Comparison of ENCODE assay signal across 26 mouse cellular contexts in genomic region chr13:113098406-113098805, GRCm38 (mm10). TPM values are rescaled to one million over a fixed set of nuclear protein-coding genes. Genes with fewer than 3 reads are reported as not detected.
DNase-seq lines count a peak whose midpoint lies in the region; ATAC-seq and TF ChIP-seq lines count a peak whose summit lies in the region.
"Had no signal": no experiment of that assay in that cellular context is flagged by ENCODE, and none has a peak within 500 bp of the region (broad histone marks: within the 10 kb centered on the region; RNA-seq: fewer than 3 reads in every experiment).

No protein-coding gene starts in this region.

- H3K4me1 ChIP-seq in heart, adult 2 months (ENCODE audit: control insufficient read depth, insufficient read depth, low read length) = no peaks in the 10 kb centered on the region
- no peaks in the 10 kb centered on the region for H3K4me1 ChIP-seq in limb, embryonic 11.5 days (ENCODE audit: control insufficient read depth, insufficient read depth, low read length)
- no peaks in the 10 kb centered on the region for H3K4me1 ChIP-seq in limb, embryonic 10.5 days
- H3K4me1 ChIP-seq in neural tube, embryonic 15.5 days = no peaks in the 10 kb centered on the region
- no peaks in the 10 kb centered on the region for H3K4me1 ChIP-seq in small intestine, adult 2 months (ENCODE audit: control insufficient read depth, insufficient read depth, insufficient read length, low read length)

- H3K4me2 ChIP-seq in limb, embryonic 11.5 days (ENCODE audit: low read depth, severe bottlenecking) = no peak overlapping the region
- H3K4me2 ChIP-seq in neural tube, embryonic 15.5 days = no peak overlapping the region

- no peak for TF ChIP-seq POLR2A in heart, adult 2 months (IDR thresholded peaks at IDR 0.05; ENCODE audit: insufficient read depth, low read depth, low read length)
- TF ChIP-seq POLR2A in small intestine, adult 2 months (IDR thresholded peaks at IDR 0.05; ENCODE audit: low read depth, low read length) = no peak

- no peak overlapping the region for H3K4me3 ChIP-seq in heart, adult 2 months
- H3K4me3 ChIP-seq in limb, embryonic 11.5 days (ENCODE audit: low read depth, low read length) = no peak overlapping the region
- no peak overlapping the region for H3K4me3 ChIP-seq in limb, embryonic 10.5 days
- H3K4me3 ChIP-seq in neural tube, embryonic 15.5 days (replicated peaks) = no peak overlapping the region
- peak overlapping the region; percentile 34; the same call in 1 of the 2 replicates for H3K4me3 ChIP-seq in small intestine, adult 2 months (ENCODE audit: low read depth, low read length)

- no peak overlapping the region for H3K9ac ChIP-seq in heart, adult 2 months (ENCODE audit: low read depth, low read length)
- H3K9ac ChIP-seq in limb, embryonic 11.5 days (ENCODE audit: low read length) = no peak overlapping the region
- no peak overlapping the region for H3K9ac ChIP-seq in neural tube, embryonic 15.5 days (replicated peaks)

- TF ChIP-seq CTCF in heart, adult 2 months (IDR thresholded peaks at IDR 0.05) = no peak
- no peak for TF ChIP-seq CTCF in small intestine, adult 2 months (IDR thresholded peaks at IDR 0.05; ENCODE audit: extremely low read depth, insufficient read length, insufficient replicate concordance, low read depth, low read length)

- H3K27me3 ChIP-seq in heart, adult 2 months (ENCODE audit: control insufficient read depth, insufficient read depth, low read length) = no peaks in the 10 kb centered on the region
- no peaks in the 10 kb centered on the region for H3K27me3 ChIP-seq in limb, embryonic 11.5 days (ENCODE audit: control insufficient read depth, insufficient read depth, low read length)
- H3K27me3 ChIP-seq in limb, embryonic 10.5 days (ENCODE audit: low read depth, poor library complexity, severe bottlenecking) = no peaks in the 10 kb centered on the region
- H3K27me3 ChIP-seq in neural tube, embryonic 15.5 days (replicated peaks) = no peaks in the 10 kb centered on the region
- no peaks in the 10 kb centered on the region for H3K27me3 ChIP-seq in small intestine, adult 2 months (ENCODE audit: control insufficient read depth, insufficient read depth, low read length)
- H3K27me3 ChIP-seq: CH12.LX had no signal

- peak; percentile 83 for DNase-seq in heart, adult 11 months
- DNase-seq in heart, adult 2 months = no peak
- peak; percentile 16 for DNase-seq in limb, embryonic 11.5 days (ENCODE audit: low spot score)
- no peak for DNase-seq in limb, embryonic 10.5 days (ENCODE audit: low spot score)
- DNase-seq in neural tube, embryonic 10.5 days (ENCODE audit: extremely low spot score, low spot score) = peak; percentile 4
- no peak for DNase-seq in left cerebral cortex, adult 8-10 months (ENCODE audit: low spot score in 2 of 2)
- DNase-seq: adrenal gland, adult 2 months; adrenal gland, adult 8-10 months; adrenal gland, postnatal 10 days; adrenal gland, postnatal 14 days; adrenal gland, postnatal 25 days; adrenal gland, postnatal 36 days; B cell, adult 2 months; cerebellum, adult 11 months; cerebellum, adult 11-12 months had no signal

- no peak overlapping the region for H3K27ac ChIP-seq in heart, adult 2 months
- no peak overlapping the region for H3K27ac ChIP-seq in limb, embryonic 11.5 days (replicated peaks; ENCODE audit: low read depth, low read length)
- no peak overlapping the region for H3K27ac ChIP-seq in limb, embryonic 10.5 days
- H3K27ac ChIP-seq in neural tube, embryonic 15.5 days (replicated peaks) = no peak overlapping the region
- H3K27ac ChIP-seq in small intestine, adult 2 months (ENCODE audit: insufficient read depth, low read depth, low read length) = peak overlapping the region; percentile 32

- intact Hi-C loops in heart, adult 2 months (cut with DNase I) = no loop called here

- no peaks in the 10 kb centered on the region for H3K9me3 ChIP-seq in limb, embryonic 11.5 days (ENCODE audit: control insufficient read depth, low read length)
- no peaks in the 10 kb centered on the region for H3K9me3 ChIP-seq in limb, embryonic 10.5 days (replicated peaks)
- H3K9me3 ChIP-seq in neural tube, embryonic 15.5 days (replicated peaks) = no peaks in the 10 kb centered on the region
- H3K9me3 ChIP-seq: G1E had no signal

- no peak for TF ChIP-seq EP300 in heart, adult 2 months (IDR thresholded peaks at IDR 0.05; ENCODE audit: insufficient read depth, low read depth, low read length)

- ATAC-seq in limb, embryonic 11.5 days (ENCODE audit: insufficient number of reproducible peaks, low FRiP score, low TSS enrichment, low read depth) = no peak
- ATAC-seq in neural tube, embryonic 15.5 days (ENCODE audit: low FRiP score) = no peak
- ATAC-seq: activated CD4-positive, CD25-positive, alpha-beta regulatory T cell, adult 4 months; CD4-positive, CD25-positive, alpha-beta regulatory T cell, adult 4 months; Patski had no signal

- 88% methylated on average over 2 of the region's 2 CpGs for WGBS in heart, adult 2 months
- 92% methylated on average over 2 of the region's 2 CpGs for WGBS in limb, embryonic 11.5 days
- WGBS in limb, embryonic 10.5 days = 88% methylated on average over 2 of the region's 2 CpGs
- 90% methylated on average over 2 of the region's 2 CpGs for WGBS in neural tube, embryonic 15.5 days
- 88% methylated on average over 2 of the region's 2 CpGs for WGBS in small intestine, adult 2 months

- H3K79me2 ChIP-seq in heart, adult 2 months (replicated peaks; ENCODE audit: control insufficient read depth, insufficient read depth, low read length) = no peaks in the 10 kb centered on the region

- no peaks in the 10 kb centered on the region for H3K36me3 ChIP-seq in heart, adult 2 months (ENCODE audit: control insufficient read depth, insufficient read depth, low read length)
- no peaks in the 10 kb centered on the region for H3K36me3 ChIP-seq in limb, embryonic 11.5 days (ENCODE audit: control insufficient read depth, insufficient read depth, low read length)
- H3K36me3 ChIP-seq in limb, embryonic 10.5 days = no peaks in the 10 kb centered on the region
- no peaks in the 10 kb centered on the region for H3K36me3 ChIP-seq in neural tube, embryonic 15.5 days
- H3K36me3 ChIP-seq in small intestine, adult 2 months (ENCODE audit: control insufficient read depth, insufficient read depth, low read length) = no peaks in the 10 kb centered on the region
- H3K36me3 ChIP-seq: G1E had no signal

RNA-seq across cellular contexts. Expression of gene Gzma, which starts 2.4 kb away (rescaled TPM):
- total RNA-seq in heart, adult 2 months (2021) = 1 to 10 TPM in 1 of 2 experiments, under 1 TPM in 1; 0.86 to 1.1 TPM
- 0.97 and 2.3 TPM in 2 replicates for polyA plus RNA-seq in heart, adult 2 months (2012; rRNA removed)
- not detected in 2 replicates for polyA plus RNA-seq in limb, embryonic 11.5 days (2014; fragmentation: Nextera tagmentation; extraction: Ambion mirVana)
- polyA plus RNA-seq in limb, embryonic 10.5 days (2016; fragmentation: Nextera tagmentation; extraction: Ambion mirVana) = not detected in 2 replicates
- 92.2 TPM in 1 of 2 replicates, not detected in the other for polyA plus RNA-seq in neural tube, embryonic 15.5 days (2015; fragmentation: Nextera tagmentation; extraction: Ambion mirVana)
- 4.4 and 5.2 TPM in 2 replicates for polyA plus RNA-seq in small intestine, adult 2 months (2012; rRNA removed)
- not detected for total RNA-seq in left cerebral cortex, adult 8-10 months (2022)
- total RNA-seq: adrenal gland, postnatal 25 days; CH12.LX; ES-E14; G1E; MEL had no signal
- polyA plus RNA-seq: brain, embryonic 14.5 days; C2C12; G1E; Patski had no signal

RNA-seq across cellular contexts. Expression of gene Gpx8, which starts 52.2 kb away (rescaled TPM):
- total RNA-seq in heart, adult 2 months (2021) = 10 to 100 TPM; 37.1 to 37.9 TPM
- 9.5 and 16.9 TPM in 2 replicates for polyA plus RNA-seq in heart, adult 2 months (2012; rRNA removed)
- polyA plus RNA-seq in limb, embryonic 11.5 days (2014; fragmentation: Nextera tagmentation; extraction: Ambion mirVana) = 111 and 115 TPM in 2 replicates
- polyA plus RNA-seq in limb, embryonic 10.5 days (2016; fragmentation: Nextera tagmentation; extraction: Ambion mirVana) = 87.5 and 98.7 TPM in 2 replicates
- 59.3 and 62.5 TPM in 2 replicates for polyA plus RNA-seq in neural tube, embryonic 15.5 days (2015; fragmentation: Nextera tagmentation; extraction: Ambion mirVana)
- 0.28 and 0.30 TPM in 2 replicates for polyA plus RNA-seq in small intestine, adult 2 months (2012; rRNA removed)
- 1 to 10 TPM; 4.3 to 8.4 (median 6.3) TPM for total RNA-seq in left cerebral cortex, adult 8-10 months (2022)
- total RNA-seq: CH12.LX, MEL had no signal
- polyA plus RNA-seq: activated CD4-positive, CD25-positive, alpha-beta regulatory T cell, adult 4 months; CD4-positive, CD25-positive, alpha-beta regulatory T cell, adult 4 months; G1E had no signal

Comparison
In these comparisons a context has a peak if more than half of its experiments do, and no peak if none do; other contexts are left out.
1. DNase-seq: peak in heart, adult 11 months (single experiment), limb, embryonic 11.5 days (single experiment) and neural tube, embryonic 10.5 days (single experiment); none in heart, adult 2 months (0 of 2), limb, embryonic 10.5 days (single experiment) and left cerebral cortex, adult 8-10 months (0 of 2).